Mouse (Mus musculus): ENCODE results near the gene Slc35b2. TPM values are rescaled to one million over a fixed set of nuclear protein-coding genes. Genes with fewer than 3 reads are reported as not detected.

Gene Slc35b2
- total and polyA plus RNA-seq, 3 experiments = 57.2 to 101 (median 73.9) TPM

DNA sequence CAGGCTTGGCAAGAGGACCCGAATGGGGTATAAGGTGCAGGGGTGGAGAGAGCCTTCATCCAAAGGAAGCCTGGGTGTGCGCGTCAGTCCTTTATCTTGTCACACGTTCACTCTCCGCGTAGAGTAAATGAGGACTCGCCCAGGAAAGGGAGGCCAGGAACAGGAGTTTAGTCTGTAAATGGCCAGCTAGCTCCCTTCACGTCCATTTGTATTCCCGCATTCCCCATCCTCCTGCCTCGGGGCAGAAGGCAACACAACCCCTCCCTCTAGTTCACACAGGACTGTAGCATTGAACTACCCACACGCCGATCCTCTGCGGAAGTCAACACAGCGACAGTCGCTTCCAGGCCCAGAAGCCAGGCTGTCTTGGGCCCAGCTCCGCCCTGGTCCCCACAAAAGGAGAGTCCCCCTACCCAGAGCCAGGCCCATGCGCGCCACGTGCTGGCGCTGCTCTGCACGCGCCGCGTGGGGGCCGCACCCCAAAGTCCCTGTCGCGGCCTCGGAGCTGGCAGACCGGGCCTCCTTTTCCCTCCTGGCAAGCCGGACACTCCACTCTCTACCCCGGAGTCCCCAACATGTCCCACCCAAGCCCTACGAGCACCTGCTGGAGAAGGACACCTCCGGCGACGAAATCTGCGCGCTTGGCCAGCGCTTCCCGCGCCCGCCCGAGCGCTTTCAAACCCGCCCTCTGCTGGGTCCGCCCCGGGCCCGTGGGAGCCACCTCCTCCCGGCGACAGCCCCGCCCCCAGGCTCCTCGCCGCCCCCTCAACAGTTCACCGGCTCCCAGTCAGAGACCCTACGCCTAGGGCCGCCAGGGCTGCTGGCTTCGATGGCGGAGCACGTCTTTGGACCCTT lies 31.4 kb downstream of the Slc35b2 start (continued):
- peak; percentile 93 for TF ChIP-seq BHLHE40 (IDR thresholded peaks at IDR 0.05; ENCODE audit: low read depth, low read length)
- TF ChIP-seq TBP (conservative IDR thresholded peaks at IDR 0.05; ENCODE audit: low read depth, low read length) = no peak
- TF ChIP-seq ZC3H11A (IDR thresholded peaks at IDR 0.05; ENCODE audit: low read depth, low read length) = no peak
- 0 out of 2 replicates have a peak, but pooled peaks have one; percentile 51 for TF ChIP-seq UBTF (IDR thresholded peaks at IDR 0.05; ENCODE audit: low read depth, low read length)
- TF ChIP-seq E2F4 (IDR thresholded peaks at IDR 0.05; ENCODE audit: insufficient replicate concordance, low read depth, low read length) = peak; percentile 23; the same call in 1 of the 2 replicates
- TF ChIP-seq IRF4 (IDR thresholded peaks at IDR 0.05; ENCODE audit: low read depth, low read length) = no peak
- no peak for TF ChIP-seq POLR2AphosphoS2 (IDR thresholded peaks at IDR 0.05; ENCODE audit: low read depth, low read length)
- TF ChIP-seq KAT2A (IDR thresholded peaks at IDR 0.05; ENCODE audit: insufficient replicate concordance, low read length) = no peak
- no peak for TF ChIP-seq JUN (IDR thresholded peaks at IDR 0.05; ENCODE audit: insufficient read depth, low read depth, low read length)

DNA sequence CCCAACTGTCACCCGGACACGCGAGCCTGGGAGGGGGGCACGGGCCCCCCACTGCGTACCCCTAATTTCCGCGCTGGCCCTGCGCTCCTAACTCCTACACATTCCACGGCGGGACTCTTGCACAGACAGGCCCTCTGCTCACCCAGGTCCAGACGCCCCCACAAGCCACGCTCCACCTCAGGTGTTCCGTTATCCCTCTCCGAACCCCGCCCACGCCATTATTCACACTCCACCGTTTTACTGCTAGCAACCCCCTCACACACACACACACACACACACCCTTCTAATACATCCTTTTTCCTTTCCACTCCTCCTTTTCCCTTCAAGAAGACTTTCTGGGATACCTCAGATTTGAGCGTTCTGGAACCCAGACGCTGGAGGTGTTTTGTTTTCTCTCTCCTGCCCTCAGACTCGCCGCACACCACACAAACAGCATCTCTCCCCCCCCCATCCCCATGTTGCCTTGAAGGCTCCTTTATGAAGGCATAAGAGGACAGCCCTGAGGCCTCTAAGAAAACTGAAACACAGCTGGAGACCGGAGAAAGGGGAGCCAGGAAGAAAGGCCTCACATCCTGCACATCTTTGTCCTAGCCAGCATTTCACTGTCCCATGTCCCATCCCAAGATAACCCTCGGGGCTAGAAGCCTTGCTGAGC lies 32.2 kb downstream of the Slc35b2 start:
- TF ChIP-seq RCOR1 (conservative IDR thresholded peaks at IDR 0.05; ENCODE audit: low read depth, low read length) = no peak
- 0 out of 2 replicates have a peak, but pooled peaks have one; percentile 3 for TF ChIP-seq UBTF (IDR thresholded peaks at IDR 0.05; ENCODE audit: low read depth, low read length)
- Histone ChIP-seq H3K9me3 (replicated peaks; ENCODE audit: low read length) (no peaks in the 10 kb centered on the region), H3K9ac (ENCODE audit: insufficient read depth, low read depth) (peak overlapping the region; percentile 23; the same call in 1 of the 2 replicates), H3K4me1 (ENCODE audit: control insufficient read depth in 1 of 2, insufficient read depth in 2 of 2) (peaks cover 22 to 61% of the 10 kb centered on the region in 2 experiments), H3K27ac (ENCODE audit: insufficient read depth, low read depth) (no peak overlapping the region), H3K4me2 (ENCODE audit: insufficient read depth, low read depth, poor library complexity, severe bottlenecking) (peak overlapping the region; percentile 72), H3K27me3 (replicated peaks) (no peaks in the 10 kb centered on the region), H3K79me2 (replicated peaks; ENCODE audit: control insufficient read depth, extremely low read depth, insufficient read depth, poor library complexity, severe bottlenecking) (0 out of 2 replicates have a peak, but pooled peaks cover 3% of the 10 kb centered on the region), H3K4me3 (replicated peaks in 1 of 3; ENCODE audit: low read depth in 2 of 3, low read length in 2 of 3, poor library complexity in 1 of 3) (peak overlapping the region; percentile 13 to 87 (median 63)), H3K36me3 (replicated peaks in 1 of 2; ENCODE audit: control insufficient read depth in 1 of 2, insufficient read depth in 1 of 2, low read length in 1 of 2) (peaks cover 0 to 11% of the 10 kb centered on the region in 2 experiments)
- DNase-seq (ENCODE audit: extremely low read depth) = no peak
- dilution Hi-C loops (cut with MboI; ENCODE audit: extremely low pct_ligation_motif_present, extremely low pct_unique_long_range_greater_than_20kb, low sequenced_read_pairs) = no loop called here
- in situ Hi-C loops (cut with MboI; ENCODE audit: low pct_ligation_motif_present, low pct_unique_long_range_greater_than_20kb, low sequenced_read_pairs) = no loop called here

DNA sequence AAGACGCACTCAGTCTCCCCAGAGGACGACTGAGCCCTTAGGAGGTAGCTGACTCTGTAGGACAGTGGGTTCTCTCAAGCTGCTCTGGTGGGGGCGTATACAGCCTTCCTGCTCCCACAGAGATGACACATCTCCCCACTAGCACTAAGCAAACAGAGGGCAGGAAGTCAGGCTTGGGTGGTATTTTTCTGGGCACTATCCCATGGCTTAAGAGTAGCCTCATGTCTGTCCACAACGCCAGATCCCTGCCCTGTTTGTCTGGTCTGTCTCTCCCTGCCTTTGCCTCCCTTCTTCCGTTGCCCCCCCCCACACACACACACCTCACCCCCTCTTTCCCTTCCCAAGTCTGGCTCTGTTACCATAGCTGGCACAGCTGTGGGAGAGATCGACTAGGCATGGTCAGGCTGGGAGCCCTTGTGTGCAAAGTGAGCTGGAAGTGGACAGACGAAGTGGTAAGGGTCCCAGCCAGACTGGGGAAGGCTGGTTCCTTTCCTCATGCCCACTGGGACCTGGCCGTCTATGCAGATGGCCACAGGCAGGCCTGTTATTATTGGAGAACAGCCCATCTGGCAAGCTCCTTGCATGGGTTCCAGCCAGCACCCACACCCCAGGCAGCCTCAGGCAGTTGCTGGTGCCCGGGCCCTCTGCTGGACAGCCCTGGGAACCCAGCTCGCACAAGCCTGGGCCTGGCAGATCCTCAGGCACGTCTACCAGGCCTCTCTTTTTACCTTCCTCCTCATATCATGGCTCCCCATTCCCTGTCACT lies 33.1 kb downstream of the Slc35b2 start:
- Histone ChIP-seq H3K36me3 (replicated peaks in 1 of 2; ENCODE audit: control insufficient read depth in 1 of 2, insufficient read depth in 1 of 2, low read length in 1 of 2) (peaks cover 0 to 2% of the 10 kb centered on the region in 2 experiments), H3K27me3 (replicated peaks) (peaks cover 1% of the 10 kb centered on the region), H3K4me3 (replicated peaks in 1 of 3; ENCODE audit: low read depth in 2 of 3, low read length in 2 of 3, poor library complexity in 1 of 3) (no peak overlapping the region), H3K4me1 (ENCODE audit: control insufficient read depth in 1 of 2, insufficient read depth in 2 of 2) (peaks cover 22 to 55% of the 10 kb centered on the region in 2 experiments), H3K9ac (ENCODE audit: insufficient read depth, low read depth) (no peak overlapping the region), H3K79me2 (replicated peaks; ENCODE audit: control insufficient read depth, extremely low read depth, insufficient read depth, poor library complexity, severe bottlenecking) (0 out of 2 replicates have a peak, but pooled peaks cover 3% of the 10 kb centered on the region), H3K9me3 (replicated peaks; ENCODE audit: low read length) (no peaks in the 10 kb centered on the region), H3K27ac (ENCODE audit: insufficient read depth, low read depth) (no peak overlapping the region), H3K4me2 (ENCODE audit: insufficient read depth, low read depth, poor library complexity, severe bottlenecking) (no peak overlapping the region)
- TF ChIP-seq SMC3 (IDR thresholded peaks at IDR 0.05; ENCODE audit: low read depth, low read length) (peak; percentile 28), POLR2A (IDR thresholded peaks at IDR 0.05; ENCODE audit: low read depth, low read length) (no peak), CTCF (conservative IDR thresholded peaks at IDR 0.05 in 1 of 2, IDR thresholded peaks at IDR 0.05 in 1 of 2; ENCODE audit: low read depth in 2 of 2, low read length in 2 of 2) (peak in 1 of 2 experiments; percentile 61; a peak in 2 of 4 replicates)
- in situ Hi-C loops (cut with MboI; ENCODE audit: low pct_ligation_motif_present, low pct_unique_long_range_greater_than_20kb, low sequenced_read_pairs) = no loop called here
- no peak for DNase-seq (ENCODE audit: extremely low read depth)
- dilution Hi-C loops (cut with MboI; ENCODE audit: extremely low pct_ligation_motif_present, extremely low pct_unique_long_range_greater_than_20kb, low sequenced_read_pairs) = no loop called here

Measured in CH12.LX (cell line).